Mouse (Mus musculus) hindbrain, embryonic 13.5 days (tissue): ENCODE measurements at regions not wholly inside any gene's neighbourhood (a gene's known extent, or its start where the extent isn't known, plus 50 kb on each side); places are given as distances from the start of the nearest gene placed in this dataset.

Source experiments
- ATAC-seq: fragments of 200-750 bp; cut with Nextera tagmentation; 2 replicates; pipeline ENCODE4 v1.8.0; 2017; ENCODE audit warnings: moderate TSS enrichment; ENCODE audit not compliant: low FRiP score
- H3K27ac ChIP-seq: fragments of 300-500 bp; sonication (generic); 2 replicates; pipeline ENCODE4 v1.5.1; 2015; ENCODE audit warnings: inconsistent platforms, mild to moderate bottlenecking, moderate library complexity
- H3K27me3 ChIP-seq: fragments of 300-500 bp; sonication (generic); 2 replicates; pipeline ENCODE4 v1.6.1; 2015; ENCODE audit warnings: mild to moderate bottlenecking, inconsistent platforms
- H3K36me3 ChIP-seq: fragments of 300-500 bp; sonication (generic); 2 replicates; pipeline ENCODE4 v1.6.1; 2015; ENCODE audit warnings: mild to moderate bottlenecking, inconsistent platforms
- H3K4me1 ChIP-seq: fragments of 300-500 bp; sonication (generic); replicated peaks from 2 replicates; pipeline ENCODE4 v1.6.1; 2015; ENCODE audit warnings: inconsistent platforms
- H3K4me2 ChIP-seq: fragments of 300-500 bp; sonication (generic); 2 replicates; pipeline ENCODE4 v1.6.1; 2015; ENCODE audit warnings: inconsistent platforms, mild to moderate bottlenecking, moderate library complexity
- H3K4me3 ChIP-seq: fragments of 300-500 bp; sonication (generic); 2 replicates; pipeline ENCODE4 v1.5.1; 2015; ENCODE audit warnings: mild to moderate bottlenecking, inconsistent platforms
- H3K9ac ChIP-seq: fragments of 300-500 bp; sonication (generic); 2 replicates; pipeline ENCODE4 v1.6.1; 2015; ENCODE audit warnings: mild to moderate bottlenecking, inconsistent platforms
- H3K9me3 ChIP-seq: fragments of 300-500 bp; sonication (generic); 2 replicates; pipeline ENCODE4 v1.6.1; 2016; ENCODE audit warnings: inconsistent platforms
- WGBS: fragments of 180-500 bp; shearing (Covaris S2); methylation state at CpG from one replicate; pipeline ENCODE4 v1.1.7; 2015; 5-methylcytosine and 5-hydroxymethylcytosine counted together

DNA sequence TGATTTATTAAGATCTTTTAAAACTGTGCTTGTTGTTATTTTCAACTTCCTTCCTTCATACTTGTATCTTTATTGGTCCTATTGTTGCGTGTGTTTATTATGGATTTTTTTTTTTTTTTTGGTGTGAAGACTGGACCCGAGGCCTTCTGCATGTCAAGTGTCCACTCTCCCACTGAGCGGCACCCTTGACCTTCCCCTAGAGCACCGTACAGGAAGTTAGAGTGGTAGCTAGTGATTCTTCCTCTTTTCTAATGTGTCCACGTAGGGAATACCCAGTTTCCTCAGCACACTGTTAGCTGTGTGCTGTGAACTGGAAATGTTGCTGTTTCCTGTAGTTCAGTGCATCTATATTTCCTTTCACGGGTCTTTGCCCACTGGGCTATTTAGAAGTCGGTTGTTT, 170.7 kb upstream of the Mast4 start:
- Histone ChIP-seq H3K4me2 (no peak overlapping the region), H3K36me3 (no peaks in the 10 kb centered on the region), H3K4me3 (no peak overlapping the region), H3K9me3 (no peaks in the 10 kb centered on the region), H3K27me3 (no peaks in the 10 kb centered on the region), H3K9ac (no peak overlapping the region), H3K4me1 (no peaks in the 10 kb centered on the region), H3K27ac (no peak overlapping the region)
- ATAC-seq, result no peak
- 73% methylated on average over 7 of the region's 7 CpGs for WGBS

DNA sequence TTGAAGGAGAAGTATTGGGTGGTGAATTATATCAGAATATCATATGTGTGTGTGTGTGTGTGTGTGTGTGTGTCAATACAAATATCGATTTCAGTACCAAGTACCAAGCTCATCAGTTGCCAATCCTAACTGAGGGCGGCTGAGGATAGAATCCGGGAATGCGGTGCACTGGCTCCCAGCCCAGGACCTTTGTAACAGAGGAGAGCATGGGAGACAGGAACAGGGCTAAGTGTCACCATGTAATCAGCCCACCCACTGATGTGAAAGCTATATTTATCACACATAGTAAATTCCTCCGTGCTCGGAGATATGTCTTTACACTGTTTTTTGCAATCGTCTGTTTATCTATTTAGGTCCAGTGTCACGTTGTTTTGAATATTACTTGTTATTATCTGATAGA, 165.1 kb upstream of the Mast4 start:
- Histone ChIP-seq H3K9me3 (0 out of 2 replicates have a peak, but pooled peaks cover 3% of the 10 kb centered on the region), H3K4me1 (no peaks in the 10 kb centered on the region), H3K4me2 (no peak overlapping the region), H3K9ac (no peak overlapping the region), H3K4me3 (no peak overlapping the region), H3K27me3 (no peaks in the 10 kb centered on the region), H3K27ac (no peak overlapping the region), H3K36me3 (no peaks in the 10 kb centered on the region)
- WGBS, result 88% methylated on average over 8 of the region's 8 CpGs
- no peak for ATAC-seq

DNA sequence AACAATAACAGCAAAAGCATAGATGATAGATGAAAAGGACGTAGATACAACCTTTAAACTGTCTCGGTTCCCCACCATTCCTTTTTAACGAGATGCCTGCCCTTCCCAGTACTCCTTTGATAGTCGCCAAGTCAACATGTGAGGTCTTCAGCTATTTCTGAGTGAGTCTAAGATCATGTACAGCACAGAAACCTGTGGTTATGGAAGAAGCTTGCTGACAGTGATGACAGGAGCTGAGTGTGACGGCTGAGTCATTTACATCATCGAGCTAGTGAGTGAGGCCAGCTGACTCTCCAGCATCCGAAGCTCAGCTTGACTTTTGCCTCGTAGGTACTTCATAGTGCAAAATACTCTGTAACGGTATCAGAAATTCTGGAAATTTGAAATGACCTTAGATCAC, 160.1 kb upstream of the Mast4 start:
- no peak overlapping the region for H3K4me2 ChIP-seq

DNA sequence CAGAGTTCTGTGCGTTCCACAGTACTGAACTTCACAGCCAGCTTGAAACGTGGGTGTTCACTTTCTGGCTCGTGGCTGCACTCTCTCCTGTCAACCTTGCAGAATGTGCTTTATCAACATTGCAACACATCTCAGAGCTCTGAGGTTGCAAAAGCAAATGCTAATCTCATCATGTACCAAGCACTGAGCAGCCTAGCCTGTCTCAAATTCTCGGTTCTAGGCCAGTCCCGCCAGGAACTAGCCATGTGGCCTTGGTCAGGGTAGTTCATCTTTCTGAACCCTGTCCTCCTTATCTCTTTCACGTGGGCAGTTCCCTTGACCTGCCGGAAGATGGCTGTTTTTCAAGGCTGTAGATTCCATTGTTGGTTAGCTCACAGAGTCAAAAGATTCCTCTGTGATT, 159.3 kb upstream of the Mast4 start:
- H3K4me1 ChIP-seq, result peaks cover 4% of the 10 kb centered on the region; the same call in 1 of the 2 replicates
- no peak for ATAC-seq
- H3K36me3 ChIP-seq, result no peaks in the 10 kb centered on the region
- no peak overlapping the region for H3K9ac ChIP-seq
- H3K9me3 ChIP-seq, result 0 out of 2 replicates have a peak, but pooled peaks cover 3% of the 10 kb centered on the region
- no peaks in the 10 kb centered on the region for H3K27me3 ChIP-seq
- WGBS, result 78% methylated on average over 7 of the region's 7 CpGs
- H3K4me3 ChIP-seq, result no peak overlapping the region
- H3K27ac ChIP-seq, result no peak overlapping the region
- H3K4me2 ChIP-seq, result no peak overlapping the region

More for the DNA sequence above, 160.1 kb upstream of the Mast4 start:
- Histone ChIP-seq H3K27me3 (no peaks in the 10 kb centered on the region), H3K27ac (no peak overlapping the region), H3K9me3 (0 out of 2 replicates have a peak, but pooled peaks cover 3% of the 10 kb centered on the region), H3K4me1 (peaks cover 4% of the 10 kb centered on the region; the same call in 1 of the 2 replicates), H3K4me3 (no peak overlapping the region), H3K9ac (no peak overlapping the region), H3K36me3 (no peaks in the 10 kb centered on the region)
- 87% methylated on average over 9 of the region's 9 CpGs for WGBS
- no peak for ATAC-seq

DNA sequence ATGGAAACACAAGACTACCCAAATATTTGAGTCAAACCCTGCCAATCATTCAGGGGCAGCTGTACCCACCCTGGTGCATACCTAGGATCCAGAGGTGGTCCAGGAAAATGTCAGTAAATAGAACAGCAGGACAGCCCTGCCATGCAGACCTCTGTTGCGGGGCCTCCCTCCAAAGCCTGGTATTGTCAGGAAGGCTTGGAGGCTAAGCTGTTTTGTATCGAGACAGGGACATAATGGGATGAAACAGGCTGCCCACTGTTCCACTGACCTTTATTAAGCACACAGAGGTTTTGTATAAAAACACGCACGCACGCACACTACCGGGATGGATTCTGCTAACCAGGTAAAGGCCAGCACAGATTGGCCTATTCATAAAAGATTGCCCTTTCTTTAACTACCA, 155.8 kb upstream of the Mast4 start:
- 36% methylated on average over 6 of the region's 6 CpGs for WGBS
- no peak overlapping the region for H3K9ac ChIP-seq
- H3K36me3 ChIP-seq, result no peaks in the 10 kb centered on the region
- no peak overlapping the region for H3K4me3 ChIP-seq
- H3K4me1 ChIP-seq, result peaks cover 4% of the 10 kb centered on the region; the same call in 1 of the 2 replicates
- 0 out of 2 replicates have a peak, but pooled peaks cover 2% of the 10 kb centered on the region for H3K9me3 ChIP-seq
- no peaks in the 10 kb centered on the region for H3K27me3 ChIP-seq
- H3K4me2 ChIP-seq, result no peak overlapping the region
- ATAC-seq, result no peak
- no peak overlapping the region for H3K27ac ChIP-seq

DNA sequence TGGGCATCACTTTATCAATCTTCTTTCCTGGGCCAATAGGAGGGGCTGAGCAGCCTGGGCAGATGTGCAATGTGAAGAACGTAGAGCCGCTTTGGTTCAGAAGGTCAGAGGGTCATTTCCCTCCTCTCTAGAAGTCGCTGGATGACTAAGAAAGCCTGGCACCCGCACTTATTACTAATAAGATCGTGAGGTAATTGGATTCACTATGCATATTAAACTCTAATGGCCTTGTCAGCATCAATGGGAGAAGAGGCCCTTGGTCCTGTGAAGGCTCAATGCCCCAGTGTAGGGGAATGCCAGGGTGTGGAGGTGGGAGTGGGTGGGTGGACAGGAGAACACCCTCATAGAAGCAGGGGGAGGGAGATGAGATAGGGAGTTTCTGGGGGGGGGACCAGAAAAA, 149.8 kb upstream of the Mast4 start:
- Histone ChIP-seq H3K9me3 (no peaks in the 10 kb centered on the region), H3K4me1 (no peaks in the 10 kb centered on the region), H3K36me3 (no peaks in the 10 kb centered on the region), H3K4me3 (no peak overlapping the region), H3K27me3 (no peaks in the 10 kb centered on the region), H3K9ac (no peak overlapping the region), H3K4me2 (no peak overlapping the region), H3K27ac (no peak overlapping the region)
- WGBS, result 62% methylated on average over 5 of the region's 5 CpGs
- ATAC-seq, result no peak

DNA sequence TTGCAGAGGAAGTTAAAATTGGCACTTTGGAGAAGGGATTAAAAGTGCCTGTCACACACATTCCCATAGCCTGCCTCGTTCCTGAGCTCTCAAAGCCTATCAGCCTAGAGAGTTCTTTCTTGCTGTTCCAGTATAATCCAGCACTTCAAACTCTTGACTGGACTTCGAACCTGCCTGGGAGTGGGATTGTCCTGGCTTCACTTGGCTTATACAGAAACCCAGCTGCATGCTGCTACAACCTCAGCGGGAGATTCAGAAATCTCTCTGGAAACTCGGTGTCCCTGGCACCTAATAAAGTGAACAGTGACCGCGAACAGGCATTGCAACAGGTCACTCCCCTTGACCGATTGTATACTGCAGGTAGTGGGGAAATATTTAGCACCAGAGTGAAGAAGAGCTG, 149.1 kb upstream of the Mast4 start:
- 79% methylated on average over 7 of the region's 7 CpGs for WGBS
- Histone ChIP-seq H3K4me2 (no peak overlapping the region), H3K27me3 (no peaks in the 10 kb centered on the region), H3K4me1 (no peaks in the 10 kb centered on the region), H3K9me3 (no peaks in the 10 kb centered on the region), H3K4me3 (no peak overlapping the region), H3K36me3 (no peaks in the 10 kb centered on the region), H3K9ac (no peak overlapping the region), H3K27ac (no peak overlapping the region)
- no peak for ATAC-seq

DNA sequence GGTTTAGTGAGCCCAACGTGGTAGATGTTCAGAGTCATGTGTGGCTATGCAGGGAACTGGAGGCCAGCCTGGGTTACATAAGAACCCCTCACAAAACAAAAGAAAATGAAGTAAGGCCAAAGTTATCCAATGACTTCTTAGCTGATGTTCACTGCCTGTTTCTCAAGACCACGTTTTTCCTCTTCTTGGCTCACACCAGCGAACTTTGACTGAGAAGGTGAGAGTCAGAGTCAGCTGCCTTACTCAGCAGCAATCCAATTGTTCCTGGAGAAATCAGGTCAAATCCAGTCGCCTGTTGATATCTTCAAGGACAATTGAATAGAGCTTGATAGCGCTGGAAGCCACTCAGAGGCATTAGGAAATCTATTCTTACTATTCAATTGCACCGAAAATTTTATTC, 142.0 kb upstream of the Mast4 start:
- Histone ChIP-seq H3K4me1 (no peaks in the 10 kb centered on the region), H3K4me2 (no peak overlapping the region), H3K36me3 (no peaks in the 10 kb centered on the region), H3K27ac (no peak overlapping the region), H3K4me3 (no peak overlapping the region), H3K27me3 (no peaks in the 10 kb centered on the region), H3K9ac (no peak overlapping the region), H3K9me3 (no peaks in the 10 kb centered on the region)
- 88% methylated on average over 6 of the region's 6 CpGs for WGBS
- no peak for ATAC-seq

DNA sequence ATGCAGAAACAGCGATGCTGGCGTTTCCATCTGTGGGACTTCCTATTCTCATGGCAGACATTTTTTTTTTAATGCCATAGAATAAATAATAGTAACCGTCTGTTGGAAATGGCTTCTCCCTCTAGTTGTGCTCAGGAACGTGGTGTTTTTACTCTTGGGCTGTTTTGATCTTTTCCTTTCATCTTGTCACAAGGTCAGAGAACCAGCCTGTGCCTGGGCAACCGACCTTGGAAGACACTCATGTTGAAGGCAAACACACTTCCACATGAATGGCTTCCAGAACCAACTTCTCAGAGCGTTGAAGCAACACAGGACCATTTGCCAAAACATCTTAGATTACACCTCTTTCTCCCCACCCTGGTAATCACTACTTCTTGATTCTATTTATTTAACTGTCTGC, 137.9 kb upstream of the Mast4 start:
- no peak overlapping the region for H3K27ac ChIP-seq
- H3K27me3 ChIP-seq, result no peaks in the 10 kb centered on the region
- no peak overlapping the region for H3K4me3 ChIP-seq
- H3K9me3 ChIP-seq, result no peaks in the 10 kb centered on the region
- H3K36me3 ChIP-seq, result no peaks in the 10 kb centered on the region
- H3K4me2 ChIP-seq, result no peak overlapping the region
- no peak for ATAC-seq
- 76% methylated on average over 6 of the region's 6 CpGs for WGBS
- peaks cover 5% of the 10 kb centered on the region for H3K4me1 ChIP-seq
- no peak overlapping the region for H3K9ac ChIP-seq

DNA sequence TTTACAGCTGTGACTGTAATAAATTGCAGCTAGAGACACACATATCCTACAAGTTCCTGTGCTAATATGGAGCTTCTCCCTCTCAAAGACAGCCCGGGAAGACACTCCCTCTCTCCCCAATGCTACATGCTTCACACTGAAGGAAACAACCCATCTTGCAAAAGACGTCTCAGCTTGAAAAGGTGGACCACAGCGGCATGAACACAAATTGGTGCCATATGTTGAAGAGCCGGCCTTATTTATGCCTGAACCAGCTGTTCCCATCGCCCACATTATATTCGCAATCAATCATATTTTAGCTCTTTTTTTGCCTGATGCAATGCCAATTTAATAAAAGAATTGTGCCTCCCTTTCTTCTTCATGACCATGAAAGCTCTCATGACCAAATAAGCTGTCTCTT, 135.8 kb upstream of the Mast4 start:
- no peak for ATAC-seq
- H3K27me3 ChIP-seq, result no peaks in the 10 kb centered on the region
- H3K27ac ChIP-seq, result no peak overlapping the region
- 59% methylated on average over 6 of the region's 6 CpGs for WGBS
- peaks cover 5% of the 10 kb centered on the region for H3K4me1 ChIP-seq
- H3K4me2 ChIP-seq, result no peak overlapping the region
- H3K4me3 ChIP-seq, result no peak overlapping the region
- no peaks in the 10 kb centered on the region for H3K36me3 ChIP-seq
- no peaks in the 10 kb centered on the region for H3K9me3 ChIP-seq
- H3K9ac ChIP-seq, result no peak overlapping the region

DNA sequence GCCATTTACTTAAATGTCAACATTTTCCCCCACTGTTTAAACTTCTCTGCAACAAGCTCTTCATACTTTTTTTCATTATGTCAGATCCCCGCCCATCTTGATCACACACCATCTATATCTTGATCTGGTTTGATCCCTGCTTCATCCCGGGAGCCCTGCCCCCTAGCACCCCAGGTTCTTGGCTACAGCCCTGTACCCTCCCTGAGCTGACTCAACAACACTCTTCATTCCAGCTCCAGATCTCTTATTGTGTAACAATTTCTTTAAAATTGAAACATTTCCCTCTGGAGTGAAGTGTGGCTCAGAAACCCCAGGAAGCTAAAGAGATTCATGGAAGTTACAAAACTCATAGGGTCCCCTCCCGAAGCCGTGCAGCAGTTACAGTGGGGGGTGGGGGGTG, 126.2 kb upstream of the Mast4 start:
- no peaks in the 10 kb centered on the region for H3K9me3 ChIP-seq
- no peak overlapping the region for H3K4me3 ChIP-seq
- H3K4me2 ChIP-seq, result no peak overlapping the region
- no peak overlapping the region for H3K27ac ChIP-seq
- ATAC-seq, result no peak
- H3K27me3 ChIP-seq, result no peaks in the 10 kb centered on the region
- WGBS, result 84% methylated on average over 4 of the region's 4 CpGs
- no peaks in the 10 kb centered on the region for H3K4me1 ChIP-seq
- H3K36me3 ChIP-seq, result no peaks in the 10 kb centered on the region
- H3K9ac ChIP-seq, result no peak overlapping the region

DNA sequence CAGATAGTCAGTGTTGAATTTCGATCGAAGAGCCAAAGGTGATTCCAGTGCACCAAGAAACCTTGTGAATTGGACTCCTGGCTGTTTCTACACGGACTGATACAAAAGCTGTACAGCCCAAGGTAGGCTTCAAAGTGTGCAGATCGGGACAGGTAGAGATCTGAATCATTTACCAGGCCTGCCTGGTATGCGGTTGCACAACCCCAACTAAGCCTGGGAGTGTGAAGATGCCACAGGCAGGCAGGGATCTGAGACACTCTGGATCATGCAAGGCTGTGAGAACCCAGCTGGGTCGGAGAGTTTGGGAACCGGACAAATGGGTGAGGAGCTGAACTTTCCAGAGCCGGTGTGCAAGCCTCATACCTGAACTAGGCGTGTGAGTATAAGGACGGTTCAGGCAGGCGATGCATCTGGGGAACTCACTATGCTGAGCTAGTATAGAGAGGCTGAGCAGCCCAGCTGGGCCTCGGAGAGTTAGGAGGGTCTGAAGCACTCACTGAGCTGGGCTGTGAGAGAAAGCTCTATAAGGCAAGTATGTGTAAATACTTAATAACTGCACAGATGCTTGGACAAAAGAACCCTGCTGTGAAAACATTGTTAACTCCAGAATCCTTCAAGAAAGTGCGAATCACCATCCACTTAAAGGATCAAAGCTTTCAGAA, 125.3 kb upstream of the Mast4 start:
- 92% methylated on average over 13 of the region's 13 CpGs for WGBS
- ATAC-seq, result no peak
- Histone ChIP-seq H3K4me2 (no peak overlapping the region), H3K9me3 (no peaks in the 10 kb centered on the region), H3K9ac (no peak overlapping the region), H3K4me3 (no peak overlapping the region), H3K27me3 (no peaks in the 10 kb centered on the region), H3K4me1 (no peaks in the 10 kb centered on the region), H3K27ac (no peak overlapping the region), H3K36me3 (no peaks in the 10 kb centered on the region)

DNA sequence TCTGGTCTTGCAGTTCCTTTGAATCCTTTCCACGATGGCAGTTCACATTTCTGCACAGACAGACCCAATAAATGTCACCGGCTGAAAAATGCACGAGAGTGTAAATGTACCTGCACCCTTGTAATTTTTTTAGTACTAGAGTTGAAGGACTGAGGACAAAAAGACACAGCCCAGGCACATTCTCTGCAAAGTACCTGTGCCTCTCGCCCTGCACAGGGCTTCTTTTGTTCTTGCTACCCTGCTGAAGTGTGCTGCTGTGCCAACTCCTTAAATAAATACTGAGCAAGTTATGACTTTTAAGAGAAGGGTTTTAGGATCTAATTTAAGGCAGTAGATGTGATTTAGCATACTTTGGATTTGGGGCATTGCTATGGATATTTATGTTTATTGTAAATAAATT, 118.5 kb upstream of the Mast4 start:
- H3K36me3 ChIP-seq, result no peaks in the 10 kb centered on the region
- no peak overlapping the region for H3K4me2 ChIP-seq
- H3K4me3 ChIP-seq, result no peak overlapping the region
- WGBS, result 84% methylated on average over 4 of the region's 4 CpGs
- H3K9ac ChIP-seq, result no peak overlapping the region
- H3K27ac ChIP-seq, result no peak overlapping the region
- no peaks in the 10 kb centered on the region for H3K27me3 ChIP-seq
- ATAC-seq, result no peak
- H3K9me3 ChIP-seq, result no peaks in the 10 kb centered on the region
- H3K4me1 ChIP-seq, result no peaks in the 10 kb centered on the region
